Mouse (Mus musculus): ENCODE results near the gene Dgki. TPM values are rescaled to one million over a fixed set of nuclear protein-coding genes. Genes with fewer than 3 reads are reported as not detected.

Dgki gene
- polyA plus RNA-seq, 1 experiment from 2014 or later: 9.2 TPM

DNA sequence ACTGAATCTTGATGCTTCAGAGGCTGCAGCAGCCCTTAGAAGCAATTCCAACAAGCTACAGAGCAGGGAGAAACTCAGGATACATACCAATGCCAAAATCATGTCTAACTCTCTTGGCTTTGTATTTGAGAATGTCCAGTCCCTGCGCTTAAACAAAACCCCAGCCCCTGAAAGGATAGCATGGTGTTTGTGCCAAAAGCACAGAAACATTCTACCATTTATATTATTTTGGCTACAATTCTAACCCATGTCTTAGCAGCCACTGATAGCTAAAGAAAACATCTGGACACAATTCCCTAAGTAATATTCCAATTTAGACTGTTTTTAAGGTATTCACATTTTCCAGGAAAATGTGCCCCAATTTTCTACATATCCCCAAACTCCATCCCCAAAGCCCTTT, 269.0 kb downstream of the Dgki start:
- ATAC-seq (ENCODE audit: low FRiP score, low TSS enrichment): no peak
- H3K36me3 ChIP-seq (ENCODE audit: control insufficient read depth, insufficient read depth, low read length): peaks cover 5% of the 10 kb centered on the region; the same call in 1 of the 2 replicates
- H3K4me3 ChIP-seq (replicated peaks; ENCODE audit: low read depth, low read length): no peak overlapping the region
- H3K9me3 ChIP-seq (ENCODE audit: control insufficient read depth, low read length): no peaks in the 10 kb centered on the region
- no peak overlapping the region for H3K9ac ChIP-seq (replicated peaks; ENCODE audit: low read length)
- WGBS: 91% methylated on average over 1 of the region's 1 CpGs
- H3K4me2 ChIP-seq (ENCODE audit: low read length): no peak overlapping the region
- H3K27me3 ChIP-seq (ENCODE audit: control insufficient read depth, insufficient read depth, low read length): no peaks in the 10 kb centered on the region
- no peak for DNase-seq
- no peaks in the 10 kb centered on the region for H3K4me1 ChIP-seq (ENCODE audit: control insufficient read depth, insufficient read depth, low read length)
- H3K27ac ChIP-seq (replicated peaks; ENCODE audit: low read depth, low read length): no peak overlapping the region

GRCm38 (mm10) chr6:37030402-37030801, 269.6 kb downstream of the Dgki start:
- H3K27me3 ChIP-seq (ENCODE audit: control insufficient read depth, insufficient read depth, low read length): no peaks in the 10 kb centered on the region
- no peak for DNase-seq

GRCm38 (mm10) chr6:37028841-37029240, 271.1 kb downstream of the Dgki start:
- H3K9me3 ChIP-seq (ENCODE audit: control insufficient read depth, low read length): no peaks in the 10 kb centered on the region
- no peak overlapping the region for H3K9ac ChIP-seq (replicated peaks; ENCODE audit: low read length)
- peaks cover 5% of the 10 kb centered on the region; the same call in 1 of the 2 replicates for H3K36me3 ChIP-seq (ENCODE audit: control insufficient read depth, insufficient read depth, low read length)
- H3K4me1 ChIP-seq (ENCODE audit: control insufficient read depth, insufficient read depth, low read length): no peaks in the 10 kb centered on the region
- no peak overlapping the region for H3K4me2 ChIP-seq (ENCODE audit: low read length)
- 91% methylated on average over 6 of the region's 6 CpGs for WGBS
- DNase-seq (no peak), ATAC-seq (ENCODE audit: low FRiP score, low TSS enrichment) (no peak)
- no peak overlapping the region for H3K27ac ChIP-seq (replicated peaks; ENCODE audit: low read depth, low read length)
- no peaks in the 10 kb centered on the region for H3K27me3 ChIP-seq (ENCODE audit: control insufficient read depth, insufficient read depth, low read length)
- no peak overlapping the region for H3K4me3 ChIP-seq (replicated peaks; ENCODE audit: low read depth, low read length)

More at GRCm38 (mm10) chr6:37030402-37030801, 269.6 kb downstream of the Dgki start:
- WGBS: 92% methylated on average over 2 of the region's 2 CpGs
- ATAC-seq (ENCODE audit: low FRiP score, low TSS enrichment): no peak
- H3K9ac ChIP-seq (replicated peaks; ENCODE audit: low read length): no peak overlapping the region
- H3K27ac ChIP-seq (replicated peaks; ENCODE audit: low read depth, low read length): no peak overlapping the region
- H3K4me3 ChIP-seq (replicated peaks; ENCODE audit: low read depth, low read length): no peak overlapping the region
- H3K4me1 ChIP-seq (ENCODE audit: control insufficient read depth, insufficient read depth, low read length): no peaks in the 10 kb centered on the region
- H3K36me3 ChIP-seq (ENCODE audit: control insufficient read depth, insufficient read depth, low read length): peaks cover 5% of the 10 kb centered on the region; the same call in 1 of the 2 replicates
- H3K9me3 ChIP-seq (ENCODE audit: control insufficient read depth, low read length): no peaks in the 10 kb centered on the region
- H3K4me2 ChIP-seq (ENCODE audit: low read length): no peak overlapping the region

GRCm38 (mm10) chr6:37028300-37028699, 271.7 kb downstream of the Dgki start:
- ATAC-seq (ENCODE audit: low FRiP score, low TSS enrichment): no peak
- Histone ChIP-seq H3K4me2 (ENCODE audit: low read length) (no peak overlapping the region), H3K4me3 (replicated peaks; ENCODE audit: low read depth, low read length) (no peak overlapping the region), H3K9me3 (ENCODE audit: control insufficient read depth, low read length) (no peaks in the 10 kb centered on the region), H3K9ac (replicated peaks; ENCODE audit: low read length) (no peak overlapping the region), H3K27ac (replicated peaks; ENCODE audit: low read depth, low read length) (no peak overlapping the region), H3K4me1 (ENCODE audit: control insufficient read depth, insufficient read depth, low read length) (no peaks in the 10 kb centered on the region), H3K27me3 (ENCODE audit: control insufficient read depth, insufficient read depth, low read length) (no peaks in the 10 kb centered on the region), H3K36me3 (ENCODE audit: control insufficient read depth, insufficient read depth, low read length) (peaks cover 5% of the 10 kb centered on the region; the same call in 1 of the 2 replicates)
- no peak for DNase-seq
- 95% methylated on average over 2 of the region's 2 CpGs for WGBS

- DNase-seq (no peak), ATAC-seq (ENCODE audit: low FRiP score, low TSS enrichment) (no peak)
- Histone ChIP-seq H3K9me3 (ENCODE audit: control insufficient read depth, low read length) (no peaks in the 10 kb centered on the region), H3K4me3 (replicated peaks; ENCODE audit: low read depth, low read length) (no peak overlapping the region), H3K27me3 (ENCODE audit: control insufficient read depth, insufficient read depth, low read length) (no peaks in the 10 kb centered on the region), H3K27ac (replicated peaks; ENCODE audit: low read depth, low read length) (no peak overlapping the region), H3K36me3 (ENCODE audit: control insufficient read depth, insufficient read depth, low read length) (no peaks in the 10 kb centered on the region), H3K4me2 (ENCODE audit: low read length) (no peak overlapping the region), H3K9ac (replicated peaks; ENCODE audit: low read length) (no peak overlapping the region), H3K4me1 (ENCODE audit: control insufficient read depth, insufficient read depth, low read length) (no peaks in the 10 kb centered on the region)
- WGBS: 79% methylated on average over 8 of the region's 8 CpGs
These were observed 273.4 kb downstream of the Dgki start for GRCm38 (mm10) chr6:37026343-37027243.

GRCm38 (mm10) chr6:37016046-37016445, 283.9 kb downstream of the Dgki start:
- Histone ChIP-seq H3K4me3 (replicated peaks; ENCODE audit: low read depth, low read length) (no peak overlapping the region), H3K9ac (replicated peaks; ENCODE audit: low read length) (no peak overlapping the region), H3K4me2 (ENCODE audit: low read length) (no peak overlapping the region), H3K36me3 (ENCODE audit: control insufficient read depth, insufficient read depth, low read length) (no peaks in the 10 kb centered on the region), H3K9me3 (ENCODE audit: control insufficient read depth, low read length) (no peaks in the 10 kb centered on the region), H3K27me3 (ENCODE audit: control insufficient read depth, insufficient read depth, low read length) (no peaks in the 10 kb centered on the region), H3K27ac (replicated peaks; ENCODE audit: low read depth, low read length) (0 out of 2 replicates have a peak overlapping the region, but pooled peaks have one; percentile 39), H3K4me1 (ENCODE audit: control insufficient read depth, insufficient read depth, low read length) (peaks cover 4% of the 10 kb centered on the region; the same call in 1 of the 2 replicates)
- ATAC-seq (ENCODE audit: low FRiP score, low TSS enrichment) (no peak), DNase-seq (no peak)

- H3K27ac ChIP-seq (replicated peaks; ENCODE audit: low read depth, low read length): no peak overlapping the region
- no peaks in the 10 kb centered on the region for H3K9me3 ChIP-seq (ENCODE audit: control insufficient read depth, low read length)
- H3K27me3 ChIP-seq (ENCODE audit: control insufficient read depth, insufficient read depth, low read length): no peaks in the 10 kb centered on the region
- no peak overlapping the region for H3K4me3 ChIP-seq (replicated peaks; ENCODE audit: low read depth, low read length)
- WGBS: 91% methylated on average over 2 of the region's 2 CpGs
- ATAC-seq (ENCODE audit: low FRiP score, low TSS enrichment) (no peak), DNase-seq (no peak)
- H3K36me3 ChIP-seq (ENCODE audit: control insufficient read depth, insufficient read depth, low read length): no peaks in the 10 kb centered on the region
- no peak overlapping the region for H3K9ac ChIP-seq (replicated peaks; ENCODE audit: low read length)
- peaks cover 4% of the 10 kb centered on the region; the same call in 1 of the 2 replicates for H3K4me1 ChIP-seq (ENCODE audit: control insufficient read depth, insufficient read depth, low read length)
- no peak overlapping the region for H3K4me2 ChIP-seq (ENCODE audit: low read length)
These were observed 288.4 kb downstream of the Dgki start for GRCm38 (mm10) chr6:37011597-37011996.

- Histone ChIP-seq H3K4me2 (ENCODE audit: low read length) (no peak overlapping the region), H3K36me3 (ENCODE audit: control insufficient read depth, insufficient read depth, low read length) (no peaks in the 10 kb centered on the region), H3K9ac (replicated peaks; ENCODE audit: low read length) (no peak overlapping the region), H3K27ac (replicated peaks; ENCODE audit: low read depth, low read length) (no peak overlapping the region), H3K9me3 (ENCODE audit: control insufficient read depth, low read length) (no peaks in the 10 kb centered on the region), H3K4me1 (ENCODE audit: control insufficient read depth, insufficient read depth, low read length) (no peaks in the 10 kb centered on the region), H3K27me3 (ENCODE audit: control insufficient read depth, insufficient read depth, low read length) (no peaks in the 10 kb centered on the region), H3K4me3 (replicated peaks; ENCODE audit: low read depth, low read length) (no peak overlapping the region)
- WGBS: 13% methylated on average over 4 of the region's 4 CpGs
- DNase-seq (no peak), ATAC-seq (ENCODE audit: low FRiP score, low TSS enrichment) (no peak)
These were observed 292.4 kb downstream of the Dgki start for GRCm38 (mm10) chr6:37007573-37007972.

DNA sequence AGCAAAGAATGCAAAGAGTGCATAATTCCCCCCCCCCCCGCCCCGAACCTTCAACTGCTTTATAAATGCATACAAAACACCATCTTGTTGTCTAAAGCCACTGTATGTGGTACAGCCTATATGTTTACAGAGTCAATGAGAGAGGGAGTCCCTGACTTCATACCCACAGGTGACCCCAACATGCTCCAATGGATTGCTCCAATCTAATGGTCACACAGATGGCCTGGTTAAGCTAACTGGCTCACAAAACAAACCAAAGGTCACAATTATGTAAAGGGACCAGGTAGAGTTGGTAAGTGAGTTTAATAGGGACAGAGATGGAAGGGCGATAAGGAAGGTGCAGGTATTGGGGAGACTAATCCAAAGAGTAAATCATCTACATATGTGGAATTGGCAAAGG, 295.1 kb downstream of the Dgki start:
- no peaks in the 10 kb centered on the region for H3K4me1 ChIP-seq (ENCODE audit: control insufficient read depth, insufficient read depth, low read length)
- DNase-seq (no peak), ATAC-seq (ENCODE audit: low FRiP score, low TSS enrichment) (no peak)
- no peak overlapping the region for H3K27ac ChIP-seq (replicated peaks; ENCODE audit: low read depth, low read length)
- H3K4me2 ChIP-seq (ENCODE audit: low read length): no peak overlapping the region
- 90% methylated on average over 3 of the region's 3 CpGs for WGBS
- H3K9ac ChIP-seq (replicated peaks; ENCODE audit: low read length): no peak overlapping the region
- H3K27me3 ChIP-seq (ENCODE audit: control insufficient read depth, insufficient read depth, low read length): no peaks in the 10 kb centered on the region
- H3K9me3 ChIP-seq (ENCODE audit: control insufficient read depth, low read length): no peaks in the 10 kb centered on the region
- H3K4me3 ChIP-seq (replicated peaks; ENCODE audit: low read depth, low read length): no peak overlapping the region
- no peaks in the 10 kb centered on the region for H3K36me3 ChIP-seq (ENCODE audit: control insufficient read depth, insufficient read depth, low read length)
